Mouse (Mus musculus) thymus, adult 2 months (tissue): ENCODE results near the gene RPS10-NUDT3. TPM values are rescaled to one million over a fixed set of nuclear protein-coding genes. Genes with fewer than 3 reads are reported as not detected.

Experiments
- DNase-seq: peaks from one replicate; pipeline ENCODE4 v3.0.0; 2021
- H3K27ac ChIP-seq: fragments of 200-500 bp; 2 replicates; pipeline ENCODE4 v1.5.1; 2012; ENCODE audit warnings: low read length, control low read depth; ENCODE audit not compliant: control insufficient read depth, insufficient read depth
- H3K27me3 ChIP-seq: fragments of 200-500 bp; 2 replicates; pipeline ENCODE4 v1.6.1; 2012; ENCODE audit warnings: mild to moderate bottlenecking, low read length, moderate library complexity, mixed read lengths; ENCODE audit not compliant: control insufficient read depth, insufficient read depth
- H3K36me3 ChIP-seq: fragments of 200-500 bp; 2 replicates; pipeline ENCODE4 v1.6.1; 2012; ENCODE audit warnings: mild to moderate bottlenecking, low read length, moderate library complexity; ENCODE audit not compliant: control insufficient read depth, insufficient read depth
- H3K4me1 ChIP-seq: fragments of 200-500 bp; replicated peaks from 2 replicates; pipeline ENCODE4 v1.6.1; 2012; ENCODE audit warnings: low read length; ENCODE audit not compliant: control insufficient read depth, insufficient read depth
- H3K4me3 ChIP-seq: fragments of 200-500 bp; 2 replicates; pipeline ENCODE4 v1.5.1; 2012; ENCODE audit warnings: mild to moderate bottlenecking, low read length, control low read depth, moderate library complexity; ENCODE audit not compliant: control insufficient read depth, insufficient read depth
- CTCF ChIP-seq: fragments of 200-500 bp; IDR thresholded peaks from 2 replicates; pipeline ENCODE4 v1.5.1; 2012; ENCODE audit warnings: mild to moderate bottlenecking, control low read depth, low read length, moderate library complexity, borderline replicate concordance; ENCODE audit not compliant: control insufficient read depth, poor library complexity, insufficient read depth; ENCODE audit errors: extremely low read depth
- POLR2A ChIP-seq: fragments of 200-500 bp; IDR thresholded peaks from 2 replicates; pipeline ENCODE4 v1.6.1; 2012; ENCODE audit warnings: mild to moderate bottlenecking, low read length, control low read depth, moderate library complexity; ENCODE audit not compliant: control insufficient read depth, poor library complexity, insufficient read depth; ENCODE audit errors: extremely low read depth
- WGBS: fragments of 180-500 bp; shearing (Covaris S2); methylation state at CpG from one replicate; pipeline ENCODE4 v1.1.7; 2018; 5-methylcytosine and 5-hydroxymethylcytosine counted together
- polyA plus RNA-seq: library from polyadenylated mRNA; depleted of rRNA; stranded (reverse); fragments of >200 nt; gene quantifications from 2 replicates; pipeline ENCODE4 v1.2.3, GENCODE M21; 2012

RPS10-NUDT3 gene
- polyA plus RNA-seq, 1 experiment = not detected

GRCm38 (mm10) chr17:27629249-27630020 lies 5.6 kb downstream of the RPS10-NUDT3 start:
- peak; percentile 82 for DNase-seq
- H3K27me3 ChIP-seq = no peaks in the 10 kb centered on the region
- 93% methylated on average over 2 of the region's 2 CpGs for WGBS
- TF ChIP-seq POLR2A (no peak), CTCF (peak; percentile 55; the same call in 1 of the 2 replicates)
- H3K4me1 ChIP-seq = peaks cover 12% of the 10 kb centered on the region
- peaks cover 42% of the 10 kb centered on the region for H3K36me3 ChIP-seq
- no peak overlapping the region for H3K27ac ChIP-seq
- H3K4me3 ChIP-seq = no peak overlapping the region

- H3K4me1 ChIP-seq = peaks cover 6% of the 10 kb centered on the region
- H3K27ac ChIP-seq = no peak overlapping the region
- DNase-seq = no peak
- H3K36me3 ChIP-seq = peaks cover 37% of the 10 kb centered on the region
- no peaks in the 10 kb centered on the region for H3K27me3 ChIP-seq
- H3K4me3 ChIP-seq = no peak overlapping the region
- 94% methylated on average over 8 of the region's 8 CpGs for WGBS
- TF ChIP-seq CTCF = no peak
- no peak for TF ChIP-seq POLR2A
Observed at GRCm38 (mm10) chr17:27628376-27628775, 6.6 kb downstream of the RPS10-NUDT3 start.

GRCm38 (mm10) chr17:27627451-27627850 lies 7.6 kb downstream of the RPS10-NUDT3 start:
- Histone ChIP-seq H3K27ac (no peak overlapping the region), H3K4me1 (peaks cover 5% of the 10 kb centered on the region), H3K36me3 (peaks cover 29% of the 10 kb centered on the region), H3K4me3 (no peak overlapping the region), H3K27me3 (no peaks in the 10 kb centered on the region)
- TF ChIP-seq POLR2A = no peak
- no peak for TF ChIP-seq CTCF
- WGBS = 56% methylated on average over 5 of the region's 5 CpGs
- no peak for DNase-seq

- peaks cover 8% of the 10 kb centered on the region for H3K4me1 ChIP-seq
Observed at GRCm38 (mm10) chr17:27626681-27627080, 8.3 kb downstream of the RPS10-NUDT3 start.

GRCm38 (mm10) chr17:27625455-27626251 lies 9.4 kb downstream of the RPS10-NUDT3 start:
- no peak overlapping the region for H3K27ac ChIP-seq
- WGBS = 92% methylated on average over 7 of the region's 7 CpGs

More at GRCm38 (mm10) chr17:27626681-27627080, 8.3 kb downstream of the RPS10-NUDT3 start:
- TF ChIP-seq POLR2A = no peak
- no peak for TF ChIP-seq CTCF
- Histone ChIP-seq H3K27ac (no peak overlapping the region), H3K27me3 (no peaks in the 10 kb centered on the region), H3K4me3 (no peak overlapping the region), H3K36me3 (peaks cover 21% of the 10 kb centered on the region)
- WGBS = 81% methylated on average over 5 of the region's 5 CpGs
- DNase-seq = no peak

GRCm38 (mm10) chr17:27623360-27624326 lies 11.4 kb downstream of the RPS10-NUDT3 start, which contains the start of gene Nudt3:
TSS of gene Nudt3 (minus strand) at chr17:27623495.
- H3K27ac ChIP-seq = no peak within 1 kb of the TSS
- peak within 1 kb of the TSS; percentile 76 for H3K4me3 ChIP-seq
- peak; percentile 89 for TF ChIP-seq POLR2A
- TF ChIP-seq CTCF = peak; percentile 61; the same call in 1 of the 2 replicates
- no peaks in the 10 kb centered on the region for H3K36me3 ChIP-seq
- 7% methylated on average over 89 of the region's 91 CpGs for WGBS
- H3K4me1 ChIP-seq = peaks cover 12% of the 10 kb centered on the region
- no peaks in the 10 kb centered on the region for H3K27me3 ChIP-seq
- DNase-seq = peak; percentile 89

More at GRCm38 (mm10) chr17:27625455-27626251, 9.4 kb downstream of the RPS10-NUDT3 start:
- Histone ChIP-seq H3K36me3 (peaks cover 11% of the 10 kb centered on the region), H3K4me3 (no peak overlapping the region), H3K4me1 (peaks cover 12% of the 10 kb centered on the region), H3K27me3 (no peaks in the 10 kb centered on the region)
- TF ChIP-seq CTCF (no peak), POLR2A (no peak)
- no peak for DNase-seq
